Mouse (Mus musculus): ENCODE data around the gene Adam25.
"Not testable (repeated sequence)": the region's sequence is repeated elsewhere in the genome, so short reads cannot be mapped to it uniquely, and the experiment has no call there.

The Adam25 gene

DNA sequence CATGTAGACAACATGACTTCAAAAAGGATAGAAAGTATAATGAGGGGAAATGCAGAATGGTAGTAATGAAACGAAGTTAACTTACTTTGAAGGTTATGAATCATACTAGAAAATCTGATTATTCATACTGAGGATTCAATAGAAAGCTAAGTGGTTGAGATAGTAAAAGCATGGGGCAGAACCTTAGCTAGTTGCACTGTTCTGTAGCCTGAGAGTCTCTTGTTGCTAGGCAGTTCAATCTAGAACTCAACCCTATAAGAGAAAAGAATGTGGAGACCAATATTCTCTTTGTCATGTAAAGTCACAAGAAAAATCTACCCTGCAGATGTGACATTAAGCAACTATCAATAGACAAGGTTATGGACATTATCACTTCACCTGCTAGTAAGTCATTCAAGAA is at the start of gene Adam25:
Adam25 (plus strand) TSS at position 301 of the 400 bp plus-strand sequence.
- in situ Hi-C loops (cut with MboI; ENCODE audit: low pct_unique_long_range_greater_than_20kb in 1 of 2, low sequenced_read_pairs in 2 of 2, unreplicated experiment in 1 of 2): not testable (repeated sequence)

DNA sequence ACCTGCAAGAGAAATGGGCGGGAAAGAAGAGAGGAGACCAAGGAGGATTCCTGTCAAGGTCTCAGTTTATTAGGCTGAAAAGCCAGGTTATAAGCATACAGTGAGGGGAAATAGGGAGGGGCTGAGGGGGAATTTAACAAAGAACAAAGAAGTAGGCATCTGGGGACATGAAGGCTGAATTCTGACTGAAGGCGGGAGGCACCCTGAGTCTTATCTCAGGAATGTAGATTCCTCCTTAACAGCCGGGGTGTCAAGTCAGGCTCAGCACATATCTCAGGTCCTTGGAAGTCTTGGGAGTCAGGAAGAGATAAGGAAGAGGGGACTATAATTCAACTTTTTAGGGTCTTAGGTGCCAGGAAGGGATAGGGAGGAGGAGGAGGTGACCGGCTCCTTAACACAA is 36.6 kb upstream of the Adam25 start:
- in situ Hi-C loops (cut with MboI; ENCODE audit: low pct_unique_long_range_greater_than_20kb in 1 of 2, low sequenced_read_pairs in 2 of 2, unreplicated experiment in 1 of 2): not testable (repeated sequence)

DNA sequence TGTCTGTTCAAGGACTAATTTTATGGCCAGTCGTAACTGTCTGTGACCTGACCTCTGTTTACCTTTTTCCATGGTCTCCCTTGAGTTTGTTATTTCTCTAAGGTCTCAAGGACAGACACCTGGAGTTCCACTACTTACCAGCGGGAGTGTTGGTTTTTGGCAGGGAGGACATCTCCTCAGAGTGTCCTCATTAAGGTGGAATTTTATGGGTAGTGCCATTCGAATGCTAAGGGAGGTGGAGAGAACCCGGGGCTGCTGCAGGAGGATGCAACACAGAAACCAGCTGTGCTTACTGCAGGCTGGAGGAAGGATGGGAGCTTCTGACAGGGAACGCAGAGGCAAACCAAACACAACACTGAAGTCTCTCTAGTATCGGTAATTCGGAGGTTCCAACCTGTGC is 36.0 kb upstream of the Adam25 start:
- in situ Hi-C loops (cut with MboI; ENCODE audit: low pct_unique_long_range_greater_than_20kb in 1 of 2, low sequenced_read_pairs in 2 of 2, unreplicated experiment in 1 of 2): no loop called here

DNA sequence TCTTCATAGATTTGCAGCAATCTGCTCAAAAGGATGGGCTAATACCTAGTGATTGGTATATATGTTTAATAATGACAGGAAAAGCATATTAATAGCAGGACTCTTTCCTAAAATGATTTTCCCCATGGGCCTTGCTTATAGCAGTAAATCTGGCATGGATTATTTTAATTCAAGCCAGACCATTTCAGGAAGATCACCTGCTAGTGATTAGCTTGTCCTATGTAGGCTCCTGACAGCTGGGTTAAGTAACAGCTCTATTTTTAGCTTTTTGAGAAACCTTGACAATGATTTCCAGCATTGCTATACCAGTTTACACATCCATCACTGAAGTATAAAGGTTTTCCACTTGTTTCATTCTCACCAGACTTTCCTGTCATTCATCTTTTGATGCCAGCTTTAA is 31.3 kb downstream of the Adam25 start:
- in situ Hi-C loops (cut with MboI; ENCODE audit: low pct_unique_long_range_greater_than_20kb in 1 of 2, low sequenced_read_pairs in 2 of 2, unreplicated experiment in 1 of 2): no loop called here

DNA sequence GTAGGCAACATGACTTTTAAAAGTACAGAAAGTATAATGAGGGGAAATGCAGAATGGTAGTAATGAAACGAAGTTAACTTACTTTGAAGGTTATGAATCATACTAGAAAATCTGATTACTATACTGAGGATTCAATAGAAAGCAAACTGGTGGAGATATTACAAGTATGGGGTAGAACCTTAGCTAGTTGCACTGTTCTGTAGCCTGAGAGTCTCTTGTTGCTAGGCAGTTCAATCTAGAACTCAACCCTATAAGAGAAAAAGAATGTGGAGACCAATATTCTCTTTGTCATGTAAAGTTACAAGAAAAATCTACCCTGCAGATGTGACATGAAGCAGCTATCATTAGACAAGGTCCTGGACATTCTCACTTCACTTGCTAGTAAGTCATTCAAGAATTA is 41.0 kb downstream of the Adam25 start, which contains the start of gene Adam20:
Adam20 (plus strand) TSS at position 301 of the 400 bp plus-strand sequence.
- in situ Hi-C loops (cut with MboI; ENCODE audit: low pct_unique_long_range_greater_than_20kb in 1 of 2, low sequenced_read_pairs in 2 of 2, unreplicated experiment in 1 of 2): not testable (repeated sequence)

DNA sequence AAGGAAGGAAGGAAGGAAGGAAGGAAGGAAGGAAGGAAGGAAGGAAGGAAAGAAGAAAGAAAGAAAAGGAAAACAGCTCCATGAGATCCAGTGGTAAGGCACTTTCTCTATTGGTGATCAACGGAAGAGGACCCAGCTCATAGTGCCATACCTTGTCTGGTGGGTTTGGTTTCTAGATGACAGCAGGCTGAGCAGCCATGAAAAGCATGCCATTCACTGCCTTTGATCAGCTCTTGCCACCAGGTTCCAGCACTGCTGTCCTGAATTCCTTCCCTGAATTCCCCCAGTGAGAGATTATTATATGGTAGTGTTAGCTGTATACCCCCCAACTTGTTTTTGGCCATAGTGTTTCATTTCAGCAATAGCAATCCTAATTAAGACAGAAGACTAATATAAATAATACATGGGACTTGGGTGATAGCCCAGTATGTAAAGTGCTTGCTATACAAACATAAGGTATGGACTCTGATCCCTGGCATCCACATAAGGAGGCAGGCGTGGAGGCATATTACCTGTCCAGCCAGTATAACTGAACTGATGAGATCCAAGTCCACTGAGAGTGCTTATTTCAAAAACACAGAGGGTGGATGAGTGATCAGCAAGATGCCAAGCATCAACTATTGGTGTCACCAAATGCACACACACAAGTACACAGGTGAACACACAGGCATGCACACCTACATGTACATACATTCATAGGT is 51.5 kb downstream of the Adam25 start:
- in situ Hi-C loops (cut with MboI; ENCODE audit: low pct_unique_long_range_greater_than_20kb in 1 of 2, low sequenced_read_pairs in 2 of 2, unreplicated experiment in 1 of 2): no loop called here

Measured in mouse embryonic stem cell (cell line).